Mouse (Mus musculus) cortical plate, adult 2 months (tissue): ENCODE results near the gene Rnf103.

ENCODE experiments used
- CTCF ChIP-seq: fragments of 200-500 bp; IDR thresholded peaks from 2 replicates; pipeline ENCODE4 v1.5.1; 2011; ENCODE audit warnings: mild to moderate bottlenecking, control low read depth, low read length; ENCODE audit not compliant: insufficient read depth; ENCODE audit errors: extremely low read depth
- POLR2A ChIP-seq: fragments of 200-500 bp; IDR thresholded peaks from 2 replicates; pipeline ENCODE4 v1.6.1; 2011; ENCODE audit warnings: mild to moderate bottlenecking, low read length, control low read depth; ENCODE audit not compliant: insufficient read depth; ENCODE audit errors: extremely low read depth

DNA sequence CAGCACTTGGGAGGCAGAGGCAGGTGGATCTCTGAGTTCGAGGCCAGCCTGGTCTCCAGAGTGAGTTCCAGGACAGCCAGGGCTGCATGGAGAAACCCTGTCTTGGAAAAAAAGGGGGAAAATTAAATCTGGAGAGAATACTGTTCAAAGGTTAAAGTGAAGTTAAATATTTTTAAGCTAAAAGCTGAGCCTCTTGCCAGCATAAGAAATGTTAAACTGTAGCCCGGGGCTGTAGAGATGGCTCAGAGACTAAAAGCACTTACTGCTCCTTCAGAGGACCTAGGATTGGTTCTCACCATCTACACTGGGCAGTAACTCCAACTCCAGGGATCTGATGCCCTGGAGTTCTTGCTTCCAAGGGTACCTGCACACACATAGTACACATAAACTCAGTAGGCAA lies 63.1 kb downstream of the Rnf103 start:
- TF ChIP-seq CTCF: no peak
- no peak for TF ChIP-seq POLR2A
